Mouse (Mus musculus): Measurements from ENCODE around the gene Cbwd1. TPM values are rescaled to one million over a fixed set of nuclear protein-coding genes. Genes with fewer than 3 reads are reported as not detected.

Gene Cbwd1
- total and polyA plus RNA-seq, 2 experiments from 2014 or later = 12.8 to 18.1 TPM

GRCm38 (mm10) chr19:24983857-24984498, 22.6 kb upstream of the Cbwd1 start:
- ATAC-seq (ENCODE audit: insufficient read depth, low read depth) (no peak), DNase-seq (ENCODE audit: low spot score) (no peak)
- TF ChIP-seq CTCF (IDR thresholded peaks at IDR 0.05; ENCODE audit: low read depth) = no peak
- no peak for TF ChIP-seq EP300 (IDR thresholded peaks at IDR 0.05; ENCODE audit: low read depth)
- H3K27ac ChIP-seq (ENCODE audit: low read depth) = no peak overlapping the region
- no peaks in the 10 kb centered on the region for H3K36me3 ChIP-seq (replicated peaks; ENCODE audit: control insufficient read depth, insufficient read depth, low read length)
- no peaks in the 10 kb centered on the region for H3K9me3 ChIP-seq (replicated peaks; ENCODE audit: control insufficient read depth, low read length)
- no peaks in the 10 kb centered on the region for H3K27me3 ChIP-seq (ENCODE audit: control insufficient read depth, insufficient read depth, low read length)
- 77% methylated on average over 7 of the region's 7 CpGs for WGBS
- H3K4me2 ChIP-seq (ENCODE audit: low read depth, low read length) = no peak overlapping the region
- no peak overlapping the region for H3K9ac ChIP-seq (replicated peaks; ENCODE audit: low read depth, low read length)
- no peaks in the 10 kb centered on the region for H3K4me1 ChIP-seq (ENCODE audit: control insufficient read depth, insufficient read depth)
- no peak overlapping the region for H3K4me3 ChIP-seq (ENCODE audit: low read depth, low read length)

GRCm38 (mm10) chr19:24983050-24983449, 21.6 kb upstream of the Cbwd1 start:
- TF ChIP-seq CTCF (IDR thresholded peaks at IDR 0.05; ENCODE audit: low read depth) = no peak
- TF ChIP-seq EP300 (IDR thresholded peaks at IDR 0.05; ENCODE audit: low read depth) = no peak
- Histone ChIP-seq H3K36me3 (replicated peaks; ENCODE audit: control insufficient read depth, insufficient read depth, low read length) (no peaks in the 10 kb centered on the region), H3K9ac (replicated peaks; ENCODE audit: low read depth, low read length) (no peak overlapping the region), H3K4me2 (ENCODE audit: low read depth, low read length) (no peak overlapping the region), H3K27ac (ENCODE audit: low read depth) (no peak overlapping the region), H3K4me3 (ENCODE audit: low read depth, low read length) (no peak overlapping the region), H3K27me3 (ENCODE audit: control insufficient read depth, insufficient read depth, low read length) (no peaks in the 10 kb centered on the region), H3K9me3 (replicated peaks; ENCODE audit: control insufficient read depth, low read length) (no peaks in the 10 kb centered on the region), H3K4me1 (ENCODE audit: control insufficient read depth, insufficient read depth) (no peaks in the 10 kb centered on the region)
- DNase-seq (ENCODE audit: low spot score) = no peak
- 81% methylated on average over 4 of the region's 4 CpGs for WGBS
- no peak for ATAC-seq (ENCODE audit: insufficient read depth, low read depth)

- H3K36me3 ChIP-seq (replicated peaks; ENCODE audit: control insufficient read depth, insufficient read depth, low read length) = no peaks in the 10 kb centered on the region
- DNase-seq (ENCODE audit: low spot score) (no peak), ATAC-seq (ENCODE audit: insufficient read depth, low read depth) (no peak)
- TF ChIP-seq CTCF (IDR thresholded peaks at IDR 0.05; ENCODE audit: low read depth) (no peak), EP300 (IDR thresholded peaks at IDR 0.05; ENCODE audit: low read depth) (no peak)
- H3K4me3 ChIP-seq (ENCODE audit: low read depth, low read length) = no peak overlapping the region
- no peaks in the 10 kb centered on the region for H3K9me3 ChIP-seq (replicated peaks; ENCODE audit: control insufficient read depth, low read length)
- H3K27me3 ChIP-seq (ENCODE audit: control insufficient read depth, insufficient read depth, low read length) = no peaks in the 10 kb centered on the region
- no peaks in the 10 kb centered on the region for H3K4me1 ChIP-seq (ENCODE audit: control insufficient read depth, insufficient read depth)
- no peak overlapping the region for H3K27ac ChIP-seq (ENCODE audit: low read depth)
- WGBS = 61% methylated on average over 8 of the region's 8 CpGs
- H3K4me2 ChIP-seq (ENCODE audit: low read depth, low read length) = no peak overlapping the region
- no peak overlapping the region for H3K9ac ChIP-seq (replicated peaks; ENCODE audit: low read depth, low read length)
Observed at GRCm38 (mm10) chr19:24981294-24981693, 19.9 kb upstream of the Cbwd1 start.

- WGBS = 73% methylated on average over 10 of the region's 10 CpGs
- ATAC-seq (ENCODE audit: insufficient read depth, low read depth) = no peak
- TF ChIP-seq EP300 (IDR thresholded peaks at IDR 0.05; ENCODE audit: low read depth) (no peak), CTCF (IDR thresholded peaks at IDR 0.05; ENCODE audit: low read depth) (no peak)
Observed at GRCm38 (mm10) chr19:24978852-24979842, 17.7 kb upstream of the Cbwd1 start.

GRCm38 (mm10) chr19:24977991-24978390, 16.6 kb upstream of the Cbwd1 start:
- Histone ChIP-seq H3K4me3 (ENCODE audit: low read depth, low read length) (no peak overlapping the region), H3K4me1 (ENCODE audit: control insufficient read depth, insufficient read depth) (no peaks in the 10 kb centered on the region), H3K9me3 (replicated peaks; ENCODE audit: control insufficient read depth, low read length) (no peaks in the 10 kb centered on the region), H3K4me2 (ENCODE audit: low read depth, low read length) (no peak overlapping the region), H3K9ac (replicated peaks; ENCODE audit: low read depth, low read length) (no peak overlapping the region), H3K27me3 (ENCODE audit: control insufficient read depth, insufficient read depth, low read length) (no peaks in the 10 kb centered on the region), H3K27ac (ENCODE audit: low read depth) (no peak overlapping the region), H3K36me3 (replicated peaks; ENCODE audit: control insufficient read depth, insufficient read depth, low read length) (no peaks in the 10 kb centered on the region)
- TF ChIP-seq EP300 (IDR thresholded peaks at IDR 0.05; ENCODE audit: low read depth) (no peak), CTCF (IDR thresholded peaks at IDR 0.05; ENCODE audit: low read depth) (no peak)
- ATAC-seq (ENCODE audit: insufficient read depth, low read depth) (no peak), DNase-seq (ENCODE audit: low spot score) (no peak)
- 69% methylated on average over 11 of the region's 11 CpGs for WGBS

More at GRCm38 (mm10) chr19:24978852-24979842, 17.7 kb upstream of the Cbwd1 start:
- no peak overlapping the region for H3K27ac ChIP-seq (ENCODE audit: low read depth)
- H3K4me2 ChIP-seq (ENCODE audit: low read depth, low read length) = no peak overlapping the region
- DNase-seq (ENCODE audit: low spot score) = no peak
- no peaks in the 10 kb centered on the region for H3K9me3 ChIP-seq (replicated peaks; ENCODE audit: control insufficient read depth, low read length)
- H3K36me3 ChIP-seq (replicated peaks; ENCODE audit: control insufficient read depth, insufficient read depth, low read length) = no peaks in the 10 kb centered on the region
- no peaks in the 10 kb centered on the region for H3K4me1 ChIP-seq (ENCODE audit: control insufficient read depth, insufficient read depth)
- H3K4me3 ChIP-seq (ENCODE audit: low read depth, low read length) = no peak overlapping the region
- H3K27me3 ChIP-seq (ENCODE audit: control insufficient read depth, insufficient read depth, low read length) = no peaks in the 10 kb centered on the region
- H3K9ac ChIP-seq (replicated peaks; ENCODE audit: low read depth, low read length) = no peak overlapping the region
